Mouse (Mus musculus): ENCODE results near the gene Morf4l2. TPM values are rescaled to one million over a fixed set of nuclear protein-coding genes. Genes with fewer than 3 reads are reported as not detected.
"Not testable (repeated sequence)": the region's sequence is repeated elsewhere in the genome, so short reads cannot be mapped to it uniquely, and the experiment has no call there.

Morf4l2 gene
- 321 and 346 TPM in 2 replicates for total RNA-seq (2021)
- long read RNA-seq, experiment 1, transcript Morf4l2-215 (3 exons, 1,782 nt) = minor isoform, 16 of 316 reads
- long read RNA-seq, experiment 1, transcript Morf4l2-202 (4 exons, 1,859 nt) = major isoform, 278 of 316 reads
- long read RNA-seq, experiment 1, partial matches to known transcripts = 10 of 316 reads
- long read RNA-seq, experiment 1, other reads (novel, unspliced or antisense) = 4 of 316 reads
- long read RNA-seq, experiment 2, transcript Morf4l2-215 (3 exons, 1,782 nt) = minor isoform, 5 of 206 reads
- long read RNA-seq, experiment 2, transcript Morf4l2-202 (4 exons, 1,859 nt) = major isoform, 177 of 206 reads
- long read RNA-seq, experiment 2, partial matches to known transcripts = 12 of 206 reads
- long read RNA-seq, experiment 2, other reads (novel, unspliced or antisense) = 4 of 206 reads

DNA sequence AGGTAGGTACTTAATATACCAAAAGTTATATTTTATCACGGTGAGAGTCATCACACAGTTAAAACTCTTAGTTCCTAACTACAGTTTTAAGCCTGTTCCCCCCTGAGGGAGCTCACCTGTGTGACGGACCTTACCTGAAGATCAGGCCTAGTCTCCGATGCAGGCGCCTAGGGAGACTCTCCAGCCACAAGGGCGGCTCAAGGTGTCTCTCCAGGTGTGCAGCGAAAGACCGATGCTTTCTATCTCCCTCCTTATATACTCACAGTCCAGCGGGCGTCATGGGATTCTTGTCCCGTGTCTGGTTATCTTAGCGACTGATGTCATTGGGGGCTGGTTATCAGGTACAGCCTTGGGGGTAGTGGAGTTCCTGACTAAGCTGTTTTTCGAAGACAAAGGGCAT, at the start of gene Morf4l2:
Morf4l2 (minus strand) TSS at position 232 of the 400 bp plus-strand sequence.
- DNase-seq = no peak

- DNase-seq = no peak
Measured at GRCm38 (mm10) chrX:136789446-136789845, 46.0 kb upstream of the Morf4l2 start.

DNA sequence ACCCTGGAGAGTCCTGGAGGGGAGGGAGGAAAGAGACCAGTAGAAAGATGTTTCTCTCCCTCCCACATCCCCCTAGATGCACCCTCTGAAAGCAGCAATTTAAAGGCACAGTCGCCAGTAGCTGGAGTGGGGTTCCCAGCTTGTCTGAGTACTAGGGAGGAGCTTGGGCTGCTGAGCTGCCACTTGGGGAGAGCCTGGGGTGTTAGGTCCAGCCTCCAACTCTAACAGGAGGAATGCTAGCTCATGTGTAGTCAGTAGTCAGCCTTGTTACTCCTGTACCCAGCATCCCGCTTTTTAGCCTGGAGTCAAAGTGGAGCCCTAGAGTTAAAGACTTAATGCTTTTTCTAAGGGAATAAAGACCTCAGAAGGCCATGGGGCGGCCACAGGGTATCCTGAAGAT, 36.6 kb upstream of the Morf4l2 start, which contains the start of gene Glra4:
Glra4 (minus strand) TSS at position 101 of the 400 bp plus-strand sequence.
- DNase-seq = no peak

DNA sequence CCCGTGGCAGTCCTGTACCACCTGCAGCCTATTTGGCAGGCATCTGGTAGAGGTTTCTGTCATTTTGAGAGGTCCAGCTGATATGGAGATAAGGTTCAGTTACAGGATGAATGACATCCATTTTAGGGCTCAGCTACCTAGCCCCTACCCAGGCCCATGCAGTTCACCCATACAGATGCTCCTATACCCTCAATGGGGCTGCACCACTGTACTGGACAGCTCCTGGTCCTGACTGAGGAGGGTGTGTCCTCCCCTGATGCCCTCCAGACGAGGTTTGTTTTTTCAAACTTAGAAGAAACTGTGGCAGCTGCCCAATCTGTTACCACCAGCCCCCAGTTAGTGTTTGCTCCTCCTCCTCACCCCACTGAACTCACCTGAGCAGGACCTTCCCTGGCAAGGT, 35.8 kb upstream of the Morf4l2 start:
- DNase-seq = no peak

GRCm38 (mm10) chrX:136778046-136778445, 34.6 kb upstream of the Morf4l2 start:
- DNase-seq = no peak

DNA sequence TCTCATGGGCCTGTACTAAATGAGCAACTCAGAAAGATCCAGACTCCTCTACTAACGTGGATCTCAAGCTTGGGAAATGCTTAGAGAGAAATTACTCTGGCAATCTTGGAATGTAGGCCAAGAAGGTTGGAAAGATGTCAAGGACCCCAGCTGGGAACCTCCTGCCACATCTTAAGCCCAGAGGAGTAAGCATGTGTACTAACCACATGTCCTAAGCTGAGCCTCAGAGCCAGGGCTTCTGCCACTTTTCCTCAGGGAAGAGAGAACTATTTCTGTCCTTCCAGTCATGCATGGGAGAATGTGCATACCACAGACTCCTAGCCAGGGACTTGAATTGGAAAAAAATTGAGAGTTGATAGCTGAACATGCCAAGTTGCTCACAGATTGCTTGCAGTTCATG, 29.5 kb upstream of the Morf4l2 start:
- DNase-seq = peak; percentile 11

- no peak for DNase-seq
Measured at GRCm38 (mm10) chrX:136761103-136762074, 17.9 kb upstream of the Morf4l2 start.

GRCm38 (mm10) chrX:136755464-136755863, 12.0 kb upstream of the Morf4l2 start:
- DNase-seq = no peak

DNA sequence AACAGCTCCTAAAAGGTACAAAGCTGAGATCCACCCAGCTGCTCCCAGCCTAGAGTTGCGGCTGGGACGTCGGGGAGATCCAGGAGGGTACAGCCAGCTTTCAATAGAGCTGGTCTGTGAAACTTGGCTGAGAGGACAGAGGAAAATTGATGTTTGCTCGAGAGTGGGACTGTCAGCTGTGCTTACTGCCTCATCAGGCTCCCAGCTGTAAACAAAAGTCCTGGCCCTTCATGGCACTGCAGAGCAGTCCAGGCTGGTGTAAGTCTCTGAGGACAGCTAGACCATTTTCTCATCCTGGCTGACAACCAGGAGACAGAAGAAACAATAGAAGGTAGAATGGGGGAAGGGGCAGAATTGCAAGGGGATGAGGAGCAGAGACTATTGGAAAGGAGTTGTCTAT, 5.8 kb upstream of the Morf4l2 start:
- DNase-seq = no peak

- DNase-seq = no peak
Measured at GRCm38 (mm10) chrX:136744663-136745062, 1.2 kb upstream of the Morf4l2 start.

GRCm38 (mm10) chrX:136742661-136743103, 808 bp downstream of the Morf4l2 start:
- peak; percentile 69 for DNase-seq

GRCm38 (mm10) chrX:136742241-136742640, 1.2 kb downstream of the Morf4l2 start:
- DNase-seq = no peak

GRCm38 (mm10) chrX:136741651-136742201, 1.8 kb downstream of the Morf4l2 start:
- DNase-seq = peak; percentile 89

DNA sequence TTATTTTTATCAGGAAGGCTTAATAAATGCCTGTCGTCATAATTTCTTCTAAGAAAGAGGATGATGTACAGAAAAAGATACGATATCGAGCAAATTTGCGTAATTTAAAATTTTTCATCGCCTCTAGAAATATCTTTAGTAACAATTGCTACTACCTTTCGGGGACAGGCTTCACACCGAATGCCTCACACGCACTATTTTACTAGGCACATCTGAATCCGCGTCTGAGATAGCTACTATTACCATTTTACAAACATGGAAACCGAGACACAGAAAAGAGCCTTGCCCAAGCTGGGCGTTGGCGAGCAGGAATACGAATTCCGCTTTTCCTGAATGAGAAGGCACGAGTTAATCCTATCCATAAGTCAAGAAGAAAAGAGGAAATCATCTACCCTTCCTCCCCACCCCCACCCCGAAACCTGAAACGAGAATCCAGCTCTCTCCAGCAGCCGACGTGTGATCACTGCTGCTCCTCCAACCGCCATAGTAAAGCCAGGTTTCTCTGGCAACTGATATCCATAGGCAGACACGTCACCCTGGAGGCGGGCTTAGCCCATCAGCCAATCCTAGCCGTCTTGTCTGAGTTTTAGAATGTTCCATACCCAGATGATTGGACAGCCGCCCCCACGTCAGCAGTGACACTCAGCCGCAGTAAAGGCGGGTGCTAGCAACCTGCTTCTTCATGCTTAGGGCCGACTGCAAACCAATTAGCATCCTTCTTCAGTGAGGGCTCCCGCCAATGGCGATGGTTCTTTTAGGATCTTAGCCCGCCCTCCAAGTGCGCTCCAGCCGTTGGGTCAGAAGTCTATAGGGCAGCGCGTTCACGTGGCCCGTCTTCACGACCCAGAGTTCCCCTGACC, 2.5 kb downstream of the Morf4l2 start:
- DNase-seq = peak; percentile 92

DNA sequence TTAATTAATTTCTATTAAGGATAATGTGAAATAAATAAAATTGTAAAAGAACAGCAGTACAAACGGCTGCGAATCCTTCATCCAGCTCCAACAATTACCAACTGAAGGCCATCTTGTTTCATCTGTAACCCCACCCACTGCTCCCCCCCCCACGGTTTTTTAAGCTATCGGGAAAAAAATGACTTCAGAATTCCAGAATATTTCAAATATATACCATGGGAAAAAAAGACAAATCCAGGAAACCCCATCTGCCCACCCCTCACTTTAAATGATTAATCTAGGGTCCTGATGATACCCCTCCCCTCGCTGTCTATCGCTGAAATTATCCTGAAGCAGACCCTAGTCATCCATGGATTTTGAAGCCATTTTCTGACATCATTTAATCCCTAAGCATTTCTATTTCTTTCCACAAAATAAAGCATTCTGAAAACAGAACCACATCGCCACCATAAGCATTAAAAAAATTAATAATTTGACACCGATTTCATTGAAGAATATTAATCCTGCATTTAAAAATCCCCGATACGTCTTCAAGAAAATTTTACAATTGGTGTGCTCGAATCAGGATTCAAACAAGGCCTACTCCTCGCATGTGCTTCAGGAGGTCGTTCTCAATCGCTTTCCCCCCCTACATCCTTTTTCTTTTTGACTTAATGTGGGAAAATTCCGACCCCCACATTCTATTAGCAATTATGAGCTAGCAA, 3.3 kb downstream of the Morf4l2 start:
- no peak for DNase-seq

GRCm38 (mm10) chrX:136732016-136732415, 11.5 kb downstream of the Morf4l2 start:
- no peak for DNase-seq

GRCm38 (mm10) chrX:136714742-136715474, 28.6 kb downstream of the Morf4l2 start:
- not testable (repeated sequence) for DNase-seq

- peak; percentile 9 for DNase-seq
Measured at GRCm38 (mm10) chrX:136708782-136709181, 34.7 kb downstream of the Morf4l2 start.

- DNase-seq = peak; percentile 65
Measured at GRCm38 (mm10) chrX:136708168-136708681, 35.3 kb downstream of the Morf4l2 start.
